Mouse (Mus musculus): ENCODE data around the gene Klhl2. TPM values are rescaled to one million over a fixed set of nuclear protein-coding genes. Genes with fewer than 3 reads are reported as not detected.

Gene Klhl2
- polyA plus RNA-seq, 1 experiment from 2014 or later: 8.4 TPM

DNA sequence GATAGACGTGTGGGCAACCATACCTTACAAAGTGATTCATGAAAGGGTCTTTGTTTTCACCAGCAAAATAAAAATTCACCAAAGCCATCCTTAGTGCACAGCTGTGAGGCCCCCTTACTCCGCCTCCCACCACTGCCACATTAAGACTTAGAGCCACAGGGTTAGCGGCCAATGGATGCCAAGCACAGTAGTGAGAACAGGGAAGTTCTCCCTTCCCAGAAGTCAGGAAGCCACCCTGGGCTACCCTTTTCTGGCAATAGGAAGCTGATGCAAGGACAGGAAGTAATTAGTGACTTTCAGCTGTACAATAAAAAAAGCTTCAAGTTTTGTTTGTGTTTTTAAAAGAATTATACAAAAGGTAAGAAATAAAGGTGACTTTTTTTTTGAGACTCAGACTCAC is 18.2 kb downstream of the Klhl2 start:
- no peak for DNase-seq (ENCODE audit: low spot score)

DNA sequence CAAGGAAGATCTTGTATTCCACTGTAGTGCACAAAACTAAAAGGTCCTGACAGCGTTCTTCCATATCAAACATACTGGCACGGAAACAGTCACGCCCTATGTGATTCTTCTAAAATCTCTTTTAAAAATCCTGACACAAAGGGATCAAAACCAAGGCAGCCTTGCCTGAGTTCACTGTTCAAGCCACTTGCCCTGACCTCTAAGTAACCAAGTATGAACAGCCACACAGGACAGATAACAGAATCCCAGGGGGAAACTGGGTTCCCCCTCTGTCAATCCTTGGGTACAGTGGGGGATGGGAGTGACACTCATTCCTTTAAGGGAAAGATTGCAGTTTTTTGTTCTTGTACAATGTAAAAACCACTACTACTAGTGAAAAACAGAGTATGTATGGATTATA is 19.9 kb downstream of the Klhl2 start:
- DNase-seq (ENCODE audit: low spot score): no peak

GRCm38 (mm10) chr8:64829391-64829790 is 20.4 kb downstream of the Klhl2 start:
- DNase-seq (ENCODE audit: low spot score): no peak

- DNase-seq (ENCODE audit: low spot score): no peak
Observed at GRCm38 (mm10) chr8:64828466-64828865, 21.4 kb downstream of the Klhl2 start.

DNA sequence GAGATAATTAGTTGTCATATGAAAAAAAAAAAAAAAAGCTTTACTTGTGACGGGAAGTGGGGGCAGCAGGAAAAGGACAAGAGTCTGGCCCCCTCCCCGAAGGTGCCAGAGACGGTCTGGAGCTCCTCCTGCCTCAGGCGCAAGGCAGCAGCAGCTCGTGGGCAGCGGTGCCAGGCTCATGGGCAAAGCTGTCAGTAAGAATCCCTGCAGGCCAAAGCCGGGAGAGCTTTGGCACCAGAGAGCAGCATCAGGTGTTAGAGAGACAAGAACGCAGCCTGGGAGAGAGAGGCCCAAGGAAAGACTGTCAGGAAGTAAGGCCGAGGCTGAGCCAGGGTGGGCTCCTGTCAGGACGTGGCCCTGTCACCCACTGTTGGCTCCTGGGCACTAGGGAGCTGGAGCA is 22.5 kb downstream of the Klhl2 start:
- DNase-seq (ENCODE audit: low spot score): no peak

- DNase-seq (ENCODE audit: low spot score): peak; percentile 36
Observed at GRCm38 (mm10) chr8:64826461-64826860, 23.4 kb downstream of the Klhl2 start.

- DNase-seq (ENCODE audit: low spot score): no peak
Observed at GRCm38 (mm10) chr8:64823905-64824304, 25.9 kb downstream of the Klhl2 start.

DNA sequence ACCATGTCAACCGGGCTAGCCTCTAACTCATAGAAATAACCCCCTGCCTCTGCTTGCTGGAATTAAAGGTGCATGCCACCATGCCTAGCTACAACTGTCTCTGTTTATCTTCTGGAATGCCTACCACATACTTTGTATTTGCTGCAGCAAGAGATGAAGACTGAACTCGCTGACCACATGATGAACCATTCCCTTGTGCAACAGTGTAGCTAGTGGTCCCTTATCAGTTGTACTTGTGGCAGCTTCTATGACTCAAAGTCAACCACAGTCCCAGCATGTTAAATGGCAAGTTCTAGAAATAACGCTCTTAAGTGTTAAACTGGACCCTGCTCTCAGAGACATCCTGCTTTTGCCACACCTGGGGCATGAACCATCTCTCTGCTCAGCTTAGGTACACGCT is 28.9 kb downstream of the Klhl2 start:
- no peak for DNase-seq (ENCODE audit: low spot score)

DNA sequence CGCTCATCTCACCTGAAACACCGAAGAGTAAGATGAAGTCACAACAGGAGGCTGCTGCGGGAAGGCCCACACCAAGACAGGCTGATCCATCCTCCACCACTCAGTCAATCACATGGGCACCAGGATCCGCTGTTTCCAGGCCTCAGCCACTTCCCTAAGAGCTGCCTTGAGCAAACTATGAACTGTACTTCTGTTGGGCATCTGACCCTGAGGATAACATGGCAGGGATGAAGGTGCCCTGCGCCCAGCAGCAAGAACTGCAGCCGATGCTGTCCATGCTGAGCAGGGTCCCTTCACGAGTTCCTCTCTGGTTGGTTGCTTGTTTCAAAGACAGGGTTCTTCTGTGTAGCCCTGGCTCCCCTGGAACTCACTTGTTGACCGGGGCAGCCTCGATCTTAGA is 38.0 kb downstream of the Klhl2 start:
- no peak for DNase-seq (ENCODE audit: low spot score)

DNA sequence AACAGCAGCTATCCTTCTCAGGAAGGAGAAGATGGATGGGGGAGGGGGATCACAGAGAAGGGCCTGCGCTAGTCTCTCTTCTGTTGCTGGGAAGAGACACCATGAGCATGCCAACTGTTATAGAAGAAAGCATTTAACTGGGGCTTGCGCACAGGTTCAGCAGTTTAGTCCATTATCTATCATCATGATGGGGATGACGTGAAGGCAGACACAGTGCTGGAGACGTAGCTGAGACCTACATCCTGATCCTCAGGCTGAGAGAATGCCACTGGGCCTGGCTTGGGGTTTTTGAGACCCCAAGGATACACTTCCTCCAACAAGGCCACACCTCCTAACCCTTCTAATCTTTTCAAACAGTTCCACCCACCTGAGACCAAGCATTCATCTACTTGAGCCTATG is 38.7 kb downstream of the Klhl2 start:
- DNase-seq (ENCODE audit: low spot score): no peak

GRCm38 (mm10) chr8:64806558-64806957 is 43.3 kb downstream of the Klhl2 start:
- no peak for DNase-seq (ENCODE audit: low spot score)

- no peak for DNase-seq (ENCODE audit: low spot score)
Observed at GRCm38 (mm10) chr8:64804971-64805370, 44.8 kb downstream of the Klhl2 start.

DNA sequence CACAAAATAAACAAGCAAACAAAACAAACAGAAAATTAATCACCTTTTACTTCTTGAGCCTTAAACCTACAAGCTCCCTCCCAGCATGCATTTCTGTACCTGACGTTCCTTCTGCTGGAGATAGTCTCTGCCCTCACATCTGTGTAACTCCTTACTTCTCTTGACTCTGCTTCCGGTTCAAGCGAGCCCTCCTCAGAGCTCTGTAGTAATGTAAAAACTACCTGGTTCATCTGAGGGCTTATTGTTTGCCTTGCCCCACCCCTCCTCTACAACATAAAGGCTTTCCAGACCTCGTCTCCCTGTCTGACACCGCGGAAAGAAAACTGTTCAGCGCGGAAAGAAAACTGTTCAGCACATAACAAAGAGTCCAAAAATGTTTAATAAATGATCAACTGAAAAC is 50.5 kb downstream of the Klhl2 start:
- DNase-seq (ENCODE audit: low spot score): no peak

DNA sequence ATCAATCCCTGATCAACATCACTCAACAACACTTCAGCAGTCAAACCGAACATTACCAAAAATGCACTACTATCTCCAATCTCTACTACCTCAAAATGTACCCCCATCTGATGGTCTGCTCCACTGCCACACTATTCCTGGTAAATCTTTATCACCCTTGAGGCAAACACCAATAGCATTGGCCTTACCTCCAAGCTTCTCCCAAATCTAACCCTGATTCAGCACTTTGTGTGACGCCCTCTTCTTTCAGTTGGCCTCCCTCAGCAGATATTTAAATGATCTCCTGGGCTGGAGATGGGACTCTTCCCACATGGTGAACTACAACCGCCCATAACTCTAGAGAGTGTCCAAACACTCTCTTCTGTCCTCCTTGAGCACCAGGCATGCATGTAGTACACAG is 51.3 kb downstream of the Klhl2 start:
- DNase-seq (ENCODE audit: low spot score): no peak

DNA sequence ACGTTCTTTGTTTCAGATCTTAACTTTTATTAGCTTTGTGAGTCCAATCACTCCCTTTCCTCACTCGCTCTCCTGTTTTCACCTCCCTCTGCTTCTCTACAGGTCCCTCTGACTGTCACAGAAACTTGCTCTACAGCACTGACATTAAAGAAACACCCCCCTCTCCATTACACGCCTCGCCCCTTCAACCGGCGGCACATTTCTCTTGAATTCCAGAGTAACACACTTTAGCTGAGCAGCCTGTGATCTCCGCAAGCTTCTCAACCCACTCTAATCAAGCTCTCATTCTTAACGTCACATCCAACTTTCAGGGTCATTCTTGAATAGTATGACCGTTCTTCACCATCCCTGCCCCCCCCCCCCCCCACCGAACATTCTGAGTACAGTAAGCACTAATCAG is 52.1 kb downstream of the Klhl2 start:
- no peak for DNase-seq (ENCODE audit: low spot score)

DNA sequence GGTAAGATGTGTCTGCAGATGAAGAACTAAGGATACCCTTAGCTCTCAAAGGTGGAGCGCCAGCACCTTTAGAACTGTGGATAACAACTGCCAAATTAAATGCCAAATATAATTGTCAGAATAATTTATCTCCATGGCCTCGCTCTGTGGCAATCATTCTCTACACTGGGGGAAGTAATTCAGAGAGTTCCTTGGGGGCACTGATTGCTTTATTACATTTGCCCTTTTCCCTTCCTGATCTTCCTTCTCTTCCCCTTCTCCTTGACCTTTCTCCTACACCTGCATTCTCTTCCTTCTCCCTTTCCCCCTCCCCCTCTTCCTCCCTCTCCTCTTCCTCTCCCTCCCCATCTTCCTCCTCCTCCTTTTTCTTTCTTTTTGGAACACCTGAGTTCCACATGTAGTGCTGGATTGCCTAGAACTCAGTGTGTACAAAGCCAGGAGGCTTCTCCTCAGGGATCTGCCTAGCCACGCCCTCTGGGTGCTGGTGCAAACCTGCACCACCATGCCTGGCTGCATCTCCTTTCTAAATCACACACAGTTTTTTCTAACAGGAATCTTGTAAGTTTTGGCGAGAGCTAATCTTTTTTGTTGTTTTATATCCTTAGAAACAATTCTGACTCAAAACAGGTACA is 58.5 kb downstream of the Klhl2 start:
- no peak for DNase-seq (ENCODE audit: low spot score)

- no peak for DNase-seq (ENCODE audit: low spot score)
Observed at GRCm38 (mm10) chr8:64790418-64790817, 59.4 kb downstream of the Klhl2 start.

DNA sequence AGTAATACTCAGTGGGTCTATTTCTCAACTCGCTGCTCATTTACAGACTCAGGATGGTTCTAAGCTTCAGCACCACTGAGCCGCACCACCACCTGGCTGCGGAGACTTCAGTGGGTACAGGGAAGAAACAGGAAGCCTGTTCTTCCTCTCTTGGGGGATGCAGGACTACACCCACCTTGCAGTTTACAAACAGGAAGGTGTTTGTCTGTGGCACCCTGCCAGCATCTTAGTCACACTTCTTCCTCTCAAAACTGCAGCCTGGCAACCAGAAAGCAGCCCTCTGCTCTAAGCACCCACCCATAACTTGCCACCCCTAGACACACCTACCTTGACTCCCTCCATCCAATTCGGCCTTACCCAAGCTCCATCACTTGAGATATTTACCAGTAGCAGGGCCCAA is 61.1 kb downstream of the Klhl2 start:
- DNase-seq (ENCODE audit: low spot score): peak; percentile 20

GRCm38 (mm10) chr8:64786801-64787200 is 63.0 kb downstream of the Klhl2 start:
- DNase-seq (ENCODE audit: low spot score): no peak

GRCm38 (mm10) chr8:64784235-64784634 is 65.6 kb downstream of the Klhl2 start:
- no peak for DNase-seq (ENCODE audit: low spot score)

- DNase-seq (ENCODE audit: low spot score): no peak
Observed at GRCm38 (mm10) chr8:64781947-64782346, 67.9 kb downstream of the Klhl2 start.

GRCm38 (mm10) chr8:64777925-64778324 is 71.9 kb downstream of the Klhl2 start:
- DNase-seq (ENCODE audit: low spot score): no peak

- DNase-seq (ENCODE audit: low spot score): no peak
Observed at GRCm38 (mm10) chr8:64774136-64774535, 75.7 kb downstream of the Klhl2 start.

GRCm38 (mm10) chr8:64770814-64771213 is 79.0 kb downstream of the Klhl2 start:
- DNase-seq (ENCODE audit: low spot score): no peak
